Mouse (Mus musculus): ENCODE measurements around the gene Gm29666.
"Not testable (repeated sequence)": the region's sequence is repeated elsewhere in the genome, so short reads cannot be mapped to it uniquely, and the experiment has no call there.

Gm29666 gene

DNA sequence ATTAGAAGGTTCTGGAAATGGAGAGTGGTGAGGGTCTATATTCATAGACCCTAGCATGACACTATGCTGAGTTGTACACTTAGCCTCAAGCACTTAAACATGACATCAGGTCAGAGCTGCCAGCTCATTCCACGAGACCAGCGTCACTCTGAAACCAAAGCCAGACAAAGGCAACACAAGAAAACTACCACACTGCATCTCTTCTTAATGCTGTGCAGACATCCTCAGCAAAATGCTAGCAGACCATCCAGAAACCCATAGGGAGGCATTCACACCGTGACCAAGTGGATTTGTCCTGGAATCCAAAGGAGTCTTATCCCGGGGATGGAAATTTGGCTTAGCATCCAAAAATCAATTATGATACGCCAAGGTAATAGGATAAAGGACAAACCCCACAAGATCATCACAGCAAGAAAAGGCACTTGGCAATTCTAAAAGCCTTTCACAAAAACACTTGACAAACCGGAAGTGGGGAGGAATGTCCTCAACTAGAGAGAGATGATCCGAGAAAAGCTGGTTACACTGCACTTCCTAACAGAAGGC lies 15.9 kb downstream of the Gm29666 start:
- DNase-seq (ENCODE audit: low spot score in 2 of 2), result no peak

- DNase-seq (ENCODE audit: low spot score in 2 of 2), result peak in 1 of 2 experiments; percentile 36
Measured at GRCm38 (mm10) chr15:84898077-84898476, 21.8 kb downstream of the Gm29666 start.

DNA sequence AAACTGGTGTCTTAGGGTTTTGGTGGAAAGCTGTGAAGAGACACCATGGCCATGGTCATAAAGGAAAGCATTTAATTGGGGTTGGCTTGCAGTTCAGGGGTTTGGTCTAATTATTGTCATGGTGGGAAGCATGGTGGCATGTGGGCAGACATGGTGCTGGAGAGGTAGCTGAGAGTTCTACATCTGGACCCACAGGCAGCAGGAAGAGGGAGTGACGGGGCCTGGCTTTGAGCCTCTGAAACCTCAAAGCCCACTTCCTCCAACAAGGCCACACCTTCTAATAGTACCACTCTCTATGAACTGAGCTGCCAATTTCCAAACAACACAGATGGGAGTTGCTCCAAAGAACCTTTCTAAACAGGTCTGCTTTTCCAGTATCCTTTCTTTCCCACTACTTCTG lies 23.2 kb downstream of the Gm29666 start:
- no peak for DNase-seq (ENCODE audit: low spot score in 2 of 2)

GRCm38 (mm10) chr15:84896216-84896615 lies 23.6 kb downstream of the Gm29666 start:
- not testable (repeated sequence) for DNase-seq (ENCODE audit: low spot score in 2 of 2)

DNA sequence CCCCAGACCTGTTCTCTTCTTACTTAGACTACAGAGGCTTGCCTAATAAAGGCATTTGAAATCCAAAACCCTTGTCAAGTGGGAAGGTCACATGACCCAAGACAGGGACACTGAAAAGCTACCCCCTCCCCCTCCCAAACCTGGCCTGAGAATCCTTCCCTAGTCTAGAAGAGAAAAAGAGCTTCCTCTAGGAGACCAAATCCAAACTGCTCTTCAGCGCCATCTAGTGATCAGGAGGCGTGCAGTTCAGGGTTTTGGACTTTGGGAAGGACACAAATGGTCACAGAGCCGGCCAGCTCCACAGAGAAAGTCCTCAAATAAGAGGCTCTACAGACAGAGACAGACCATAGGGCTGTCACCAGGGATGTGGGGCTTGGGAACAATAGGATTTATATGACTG lies 28.2 kb downstream of the Gm29666 start:
- DNase-seq (ENCODE audit: low spot score in 2 of 2), result peak; percentile 29 to 72

- no peak for DNase-seq (ENCODE audit: low spot score in 2 of 2)
Measured at GRCm38 (mm10) chr15:84891246-84891645, 28.6 kb downstream of the Gm29666 start.

DNA sequence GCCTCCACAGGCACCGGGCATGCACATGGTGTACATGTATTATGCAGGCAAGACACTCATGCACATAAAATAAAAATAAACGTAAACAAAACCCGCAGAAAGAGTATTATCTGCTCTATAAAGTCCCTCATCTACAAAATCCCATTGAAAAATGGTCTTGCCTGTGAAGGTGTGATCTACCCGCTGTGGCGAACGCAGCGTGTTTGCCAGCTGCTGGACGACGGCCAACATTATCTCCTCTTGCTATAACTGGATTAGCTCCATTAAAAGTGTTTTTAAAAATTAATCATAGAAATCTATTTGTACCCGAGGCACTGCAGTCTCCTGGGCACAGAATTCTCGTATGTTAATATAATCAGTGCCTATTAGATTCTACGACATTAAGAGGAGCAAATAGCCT lies 31.8 kb downstream of the Gm29666 start:
- peak in 1 of 2 experiments; percentile 16 for DNase-seq (ENCODE audit: low spot score in 2 of 2)

GRCm38 (mm10) chr15:84877029-84877815 lies 42.6 kb downstream of the Gm29666 start:
- DNase-seq (ENCODE audit: low spot score in 2 of 2), result no peak

GRCm38 (mm10) chr15:84873867-84874266 lies 46.0 kb downstream of the Gm29666 start:
- no peak for DNase-seq (ENCODE audit: low spot score in 2 of 2)

GRCm38 (mm10) chr15:84873079-84873478 lies 46.8 kb downstream of the Gm29666 start:
- DNase-seq (ENCODE audit: low spot score in 2 of 2), result no peak

DNA sequence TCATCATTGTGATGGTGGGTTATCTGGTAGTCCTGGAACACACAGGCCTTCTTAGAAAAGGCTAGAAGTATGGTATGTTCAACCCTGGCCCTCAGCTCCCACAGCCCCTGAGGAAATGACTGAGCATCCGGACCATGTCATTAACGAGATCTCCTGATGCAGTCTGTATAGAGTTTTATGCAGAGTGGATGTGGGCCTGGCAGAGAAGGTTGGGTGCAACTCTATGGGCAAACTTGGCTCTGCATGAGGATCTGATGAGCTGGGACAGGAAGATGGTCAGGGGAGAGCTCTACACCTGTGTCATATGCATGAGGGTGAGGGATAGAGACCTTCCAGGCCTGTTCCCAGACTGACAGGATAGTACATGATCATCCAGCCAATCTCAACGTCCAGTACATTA lies 48.0 kb downstream of the Gm29666 start:
- no peak for DNase-seq (ENCODE audit: low spot score in 2 of 2)

DNA sequence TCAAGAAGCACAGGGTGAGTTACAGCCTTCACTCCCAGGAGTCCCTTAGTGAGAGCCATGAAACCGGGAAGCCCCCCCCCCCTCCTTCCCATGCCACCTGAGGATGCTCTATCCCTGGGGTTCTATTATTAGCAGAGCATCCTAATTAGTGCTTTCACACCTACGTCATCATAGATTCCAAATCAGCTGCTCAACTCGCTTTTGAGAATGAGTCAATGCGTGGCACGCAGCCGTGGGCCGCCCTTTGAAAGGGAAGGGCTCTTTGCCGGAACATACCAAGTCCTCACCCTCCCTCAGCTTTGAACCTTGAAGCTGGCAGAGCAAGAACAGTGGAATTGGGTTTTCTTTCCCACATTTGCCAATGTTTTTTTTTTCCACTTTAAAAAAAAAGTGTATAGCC lies 57.9 kb downstream of the Gm29666 start:
- no peak for DNase-seq (ENCODE audit: low spot score in 2 of 2)

Measured in cerebellum, postnatal 4 days (tissue).